Mouse (Mus musculus): ENCODE data around the gene Tmem114. TPM values are rescaled to one million over a fixed set of nuclear protein-coding genes. Genes with fewer than 3 reads are reported as not detected.

Tmem114 gene
- polyA plus RNA-seq, 1 experiment, result not detected

GRCm38 (mm10) chr16:8423626-8424114 is 1.3 kb downstream of the Tmem114 start:
- H3K36me3 ChIP-seq (ENCODE audit: control insufficient read depth, insufficient read depth, low read length), result no peaks in the 10 kb centered on the region
- no peak overlapping the region for H3K4me3 ChIP-seq (ENCODE audit: extremely low read depth, insufficient read depth, insufficient read length)
- DNase-seq (ENCODE audit: low read depth in 1 of 2, low spot score in 2 of 2), result no peak
- WGBS, result 55% methylated on average over 7 of the region's 7 CpGs
- H3K27me3 ChIP-seq (ENCODE audit: control insufficient read depth, insufficient read depth, low read length), result 0 out of 2 replicates have a peak, but pooled peaks cover 3% of the 10 kb centered on the region
- H3K4me1 ChIP-seq (ENCODE audit: control insufficient read depth, insufficient read depth, insufficient read length), result no peaks in the 10 kb centered on the region
- H3K27ac ChIP-seq (ENCODE audit: insufficient read depth, low read length), result no peak overlapping the region
- TF ChIP-seq POLR2A (IDR thresholded peaks at IDR 0.05; ENCODE audit: low read depth, low read length) (no peak), CTCF (IDR thresholded peaks at IDR 0.05; ENCODE audit: extremely low read depth, insufficient read depth, insufficient read length, insufficient replicate concordance) (no peak)

GRCm38 (mm10) chr16:8420842-8421241 is 4.1 kb downstream of the Tmem114 start:
- no peak overlapping the region for H3K27ac ChIP-seq (ENCODE audit: insufficient read depth, low read length)
- 82% methylated on average over 4 of the region's 4 CpGs for WGBS
- TF ChIP-seq POLR2A (IDR thresholded peaks at IDR 0.05; ENCODE audit: low read depth, low read length) (no peak), CTCF (IDR thresholded peaks at IDR 0.05; ENCODE audit: extremely low read depth, insufficient read depth, insufficient read length, insufficient replicate concordance) (no peak)
- 0 out of 2 replicates have a peak, but pooled peaks cover 3% of the 10 kb centered on the region for H3K27me3 ChIP-seq (ENCODE audit: control insufficient read depth, insufficient read depth, low read length)
- H3K36me3 ChIP-seq (ENCODE audit: control insufficient read depth, insufficient read depth, low read length), result no peaks in the 10 kb centered on the region
- no peaks in the 10 kb centered on the region for H3K4me1 ChIP-seq (ENCODE audit: control insufficient read depth, insufficient read depth, insufficient read length)
- DNase-seq (ENCODE audit: low read depth in 1 of 2, low spot score in 2 of 2), result no peak
- no peak overlapping the region for H3K4me3 ChIP-seq (ENCODE audit: extremely low read depth, insufficient read depth, insufficient read length)

DNA sequence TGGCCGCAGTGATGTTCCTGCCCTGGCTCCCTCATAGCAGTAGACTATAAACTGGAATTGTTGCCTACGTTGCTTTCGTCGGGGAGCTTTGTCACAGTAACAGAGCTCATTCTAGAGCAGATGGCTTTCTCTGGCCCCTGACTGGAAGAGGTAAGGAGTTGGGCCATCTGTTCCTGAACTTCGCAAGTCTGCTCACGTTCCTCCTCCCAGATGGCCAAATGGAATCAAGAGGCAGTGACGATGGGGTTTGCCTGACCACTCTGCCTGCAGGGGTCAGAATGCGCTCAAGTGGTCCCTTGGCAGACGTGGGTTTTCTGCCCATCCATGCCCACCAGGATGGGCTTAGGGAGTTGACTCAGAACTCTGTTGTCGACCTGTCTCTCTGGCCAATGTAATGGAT is 4.6 kb downstream of the Tmem114 start:
- Histone ChIP-seq H3K27me3 (ENCODE audit: control insufficient read depth, insufficient read depth, low read length) (0 out of 2 replicates have a peak, but pooled peaks cover 3% of the 10 kb centered on the region), H3K27ac (ENCODE audit: insufficient read depth, low read length) (no peak overlapping the region), H3K4me1 (ENCODE audit: control insufficient read depth, insufficient read depth, insufficient read length) (no peaks in the 10 kb centered on the region), H3K36me3 (ENCODE audit: control insufficient read depth, insufficient read depth, low read length) (no peaks in the 10 kb centered on the region), H3K4me3 (ENCODE audit: extremely low read depth, insufficient read depth, insufficient read length) (no peak overlapping the region)
- WGBS, result 75% methylated on average over 10 of the region's 10 CpGs
- DNase-seq (ENCODE audit: low read depth in 1 of 2, low spot score in 2 of 2), result no peak
- no peak for TF ChIP-seq CTCF (IDR thresholded peaks at IDR 0.05; ENCODE audit: extremely low read depth, insufficient read depth, insufficient read length, insufficient replicate concordance)
- no peak for TF ChIP-seq POLR2A (IDR thresholded peaks at IDR 0.05; ENCODE audit: low read depth, low read length)

DNA sequence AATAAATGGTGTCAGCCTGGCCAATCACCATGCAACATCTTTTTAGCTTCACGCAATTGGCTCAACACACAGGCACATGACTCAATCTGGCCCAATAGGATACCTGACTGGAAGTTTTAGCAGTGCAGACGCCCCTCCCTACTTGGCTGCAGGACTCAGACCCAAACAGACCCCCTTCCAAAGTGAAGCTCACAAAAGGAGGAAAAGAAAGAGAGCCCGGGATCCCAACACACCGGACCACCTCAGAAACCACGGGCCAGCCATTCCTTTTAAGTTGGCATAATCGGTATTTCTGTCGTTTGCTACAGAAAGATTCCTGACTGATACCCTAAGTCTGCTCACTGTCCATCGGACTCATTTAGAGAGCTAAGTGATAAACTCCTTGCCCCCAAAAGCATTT is 5.3 kb downstream of the Tmem114 start:
- Histone ChIP-seq H3K27me3 (ENCODE audit: control insufficient read depth, insufficient read depth, low read length) (0 out of 2 replicates have a peak, but pooled peaks cover 2% of the 10 kb centered on the region), H3K27ac (ENCODE audit: insufficient read depth, low read length) (no peak overlapping the region), H3K4me3 (ENCODE audit: extremely low read depth, insufficient read depth, insufficient read length) (no peak overlapping the region), H3K36me3 (ENCODE audit: control insufficient read depth, insufficient read depth, low read length) (no peaks in the 10 kb centered on the region), H3K4me1 (ENCODE audit: control insufficient read depth, insufficient read depth, insufficient read length) (no peaks in the 10 kb centered on the region)
- 90% methylated on average over 8 of the region's 8 CpGs for WGBS
- TF ChIP-seq CTCF (IDR thresholded peaks at IDR 0.05; ENCODE audit: extremely low read depth, insufficient read depth, insufficient read length, insufficient replicate concordance) (no peak), POLR2A (IDR thresholded peaks at IDR 0.05; ENCODE audit: low read depth, low read length) (no peak)
- no peak for DNase-seq (ENCODE audit: low read depth in 1 of 2, low spot score in 2 of 2)

- 80% methylated on average over 3 of the region's 3 CpGs for whole genome bisulfite sequencing
- TF ChIP-seq CTCF (IDR thresholded peaks at IDR 0.05; ENCODE audit: extremely low read depth, insufficient read depth, insufficient read length, insufficient replicate concordance) (no peak), POLR2A (IDR thresholded peaks at IDR 0.05; ENCODE audit: low read depth, low read length) (no peak)
- H3K36me3 ChIP-seq (ENCODE audit: control insufficient read depth, insufficient read depth, low read length), result no peaks in the 10 kb centered on the region
- DNase-seq (ENCODE audit: low read depth in 1 of 2, low spot score in 2 of 2), result no peak
- no peaks in the 10 kb centered on the region for H3K4me1 ChIP-seq (ENCODE audit: control insufficient read depth, insufficient read depth, insufficient read length)
- no peaks in the 10 kb centered on the region for H3K27me3 ChIP-seq (ENCODE audit: control insufficient read depth, insufficient read depth, low read length)
- no peak overlapping the region for H3K27ac ChIP-seq (ENCODE audit: insufficient read depth, low read length)
- H3K4me3 ChIP-seq (ENCODE audit: extremely low read depth, insufficient read depth, insufficient read length), result no peak overlapping the region
Measured at GRCm38 (mm10) chr16:8418126-8418525, 6.8 kb downstream of the Tmem114 start.

DNA sequence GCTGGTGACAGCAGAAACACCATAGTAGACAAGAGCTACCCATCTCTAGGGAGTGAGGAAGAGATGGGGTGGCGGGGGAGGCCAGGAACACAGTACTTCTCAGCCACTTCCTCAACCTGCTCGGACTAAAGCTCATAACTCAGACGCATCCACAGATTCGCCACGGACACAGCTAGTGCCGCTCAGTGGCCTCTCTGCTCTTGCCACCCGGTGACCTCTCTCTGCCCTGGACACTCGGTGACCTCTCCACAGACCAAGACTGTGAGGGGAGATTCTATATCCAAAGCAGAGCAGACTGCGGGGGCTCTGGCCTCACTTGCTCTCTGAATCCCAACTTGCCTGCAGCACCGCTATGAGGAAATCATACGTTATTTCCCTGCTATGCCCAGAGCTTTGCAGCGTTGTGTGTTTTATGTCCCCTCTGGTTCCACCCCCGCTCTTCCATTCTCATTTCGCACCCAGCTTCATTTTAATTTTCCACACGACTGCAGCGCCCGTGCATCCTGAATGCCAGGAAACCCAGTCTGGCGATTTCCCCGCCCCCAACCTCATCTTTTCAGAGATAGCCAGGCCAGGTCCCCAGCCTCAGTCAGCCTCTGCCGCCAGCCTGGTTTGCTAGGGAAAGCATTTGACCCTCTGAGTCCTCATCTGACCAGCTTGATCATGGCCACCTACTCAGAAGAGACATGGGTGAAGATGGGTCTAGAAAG is 7.8 kb downstream of the Tmem114 start:
- TF ChIP-seq POLR2A (IDR thresholded peaks at IDR 0.05; ENCODE audit: low read depth, low read length), result no peak
- TF ChIP-seq CTCF (IDR thresholded peaks at IDR 0.05; ENCODE audit: extremely low read depth, insufficient read depth, insufficient read length, insufficient replicate concordance), result no peak
- 61% methylated on average over 20 of the region's 20 CpGs for WGBS
- no peaks in the 10 kb centered on the region for H3K27me3 ChIP-seq (ENCODE audit: control insufficient read depth, insufficient read depth, low read length)

GRCm38 (mm10) chr16:8415996-8416395 is 8.9 kb downstream of the Tmem114 start:
- Histone ChIP-seq H3K27me3 (ENCODE audit: control insufficient read depth, insufficient read depth, low read length) (no peaks in the 10 kb centered on the region), H3K27ac (ENCODE audit: insufficient read depth, low read length) (no peak overlapping the region), H3K36me3 (ENCODE audit: control insufficient read depth, insufficient read depth, low read length) (no peaks in the 10 kb centered on the region), H3K4me3 (ENCODE audit: extremely low read depth, insufficient read depth, insufficient read length) (no peak overlapping the region), H3K4me1 (ENCODE audit: control insufficient read depth, insufficient read depth, insufficient read length) (no peaks in the 10 kb centered on the region)
- no peak for DNase-seq (ENCODE audit: low read depth in 1 of 2, low spot score in 2 of 2)
- TF ChIP-seq POLR2A (IDR thresholded peaks at IDR 0.05; ENCODE audit: low read depth, low read length) (no peak), CTCF (IDR thresholded peaks at IDR 0.05; ENCODE audit: extremely low read depth, insufficient read depth, insufficient read length, insufficient replicate concordance) (no peak)
- 85% methylated on average over 8 of the region's 8 CpGs for WGBS

More for the DNA sequence above, 7.8 kb downstream of the Tmem114 start:
- H3K4me1 ChIP-seq (ENCODE audit: control insufficient read depth, insufficient read depth, insufficient read length), result no peaks in the 10 kb centered on the region
- H3K36me3 ChIP-seq (ENCODE audit: control insufficient read depth, insufficient read depth, low read length), result no peaks in the 10 kb centered on the region
- H3K27ac ChIP-seq (ENCODE audit: insufficient read depth, low read length), result no peak overlapping the region
- DNase-seq (ENCODE audit: low read depth in 1 of 2, low spot score in 2 of 2), result no peak
- no peak overlapping the region for H3K4me3 ChIP-seq (ENCODE audit: extremely low read depth, insufficient read depth, insufficient read length)
